ENCODE assay signal across 29 mouse cellular contexts in the genomic region with DNA sequence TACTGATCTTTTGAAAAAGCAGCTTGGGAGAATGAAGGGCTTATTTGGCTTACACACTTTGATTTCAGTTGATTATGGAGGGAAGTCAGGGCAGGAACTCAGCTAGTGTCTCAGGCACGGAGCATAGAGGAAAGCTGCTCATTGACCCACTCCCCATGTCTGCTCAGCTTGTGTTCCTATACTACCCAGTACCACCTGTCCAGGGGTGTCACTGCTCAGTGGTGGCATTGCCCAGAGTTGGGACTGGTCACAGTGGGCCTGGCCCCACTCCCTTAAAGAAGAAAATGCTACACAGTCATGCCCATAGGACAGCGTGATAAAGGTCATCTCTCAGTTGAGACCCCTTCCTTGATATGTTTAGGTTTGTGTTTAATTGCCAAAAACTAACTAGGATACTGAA. TPM values are rescaled to one million over a fixed set of nuclear protein-coding genes. Genes with fewer than 3 reads are reported as not detected.
DNase-seq lines count a peak whose midpoint lies in the region; ATAC-seq and TF ChIP-seq lines count a peak whose summit lies in the region.
"Had no signal": no experiment of that assay in that cellular context is flagged by ENCODE, and none has a peak within 500 bp of the region (broad histone marks: within the 10 kb centered on the region; RNA-seq: fewer than 3 reads in every experiment).

No protein-coding gene starts in this region.

- TF ChIP-seq EP300 in MEL (IDR thresholded peaks at IDR 0.05; ENCODE audit: low read depth in 1 of 2, low read length in 2 of 2), result no peak

- H3K4me3 ChIP-seq in heart, embryonic 11.5 days (ENCODE audit: low read depth, low read length), result no peak overlapping the region
- no peak overlapping the region for H3K4me3 ChIP-seq in heart, embryonic 10.5 days
- H3K4me3 ChIP-seq in MEL (ENCODE audit: control insufficient read depth in 1 of 2, insufficient read depth in 1 of 2, low read depth in 2 of 2, low read length in 2 of 2), result peak overlapping the region; percentile 8 to 19
- H3K4me3 ChIP-seq in liver, embryonic 16.5 days (ENCODE audit: low read depth, low read length), result no peak overlapping the region
- H3K4me3 ChIP-seq: embryonic facial prominence, embryonic 15.5 days; forebrain, embryonic 13.5 days; heart, embryonic 15.5 days; hindbrain, embryonic 12.5 days; intestine, embryonic 15.5 days; limb, embryonic 12.5 days had no signal

- ATAC-seq in heart, embryonic 11.5 days (replicated peaks; ENCODE audit: insufficient number of reproducible peaks, low FRiP score, low TSS enrichment), result no peak
- ATAC-seq in erythroblast, adult 5-6 weeks (replicated peaks; ENCODE audit: low FRiP score, poor library complexity, severe bottlenecking), result 0 out of 2 replicates have a peak, but pooled peaks have one; percentile 24
- ATAC-seq in liver, embryonic 16.5 days (ENCODE audit: low read depth), result 0 out of 2 replicates have a peak, but pooled peaks have one; percentile 7
- ATAC-seq: forebrain, embryonic 13.5 days; hindbrain, postnatal 0 days; intestine, embryonic 15.5 days; lung, postnatal 0 days; midbrain, embryonic 16.5 days had no signal

- TF ChIP-seq CTCF in MEL (IDR thresholded peaks at IDR 0.05 in 2 of 3, conservative IDR thresholded peaks at IDR 0.05 in 1 of 3; ENCODE audit: control insufficient read depth in 1 of 3, insufficient read depth in 1 of 3, low read depth in 2 of 3, low read length in 3 of 3, poor library complexity in 1 of 3, severe bottlenecking in 1 of 3), result no peak

- peaks cover 15% of the 10 kb centered on the region for H3K4me1 ChIP-seq in heart, embryonic 11.5 days (ENCODE audit: control insufficient read depth, insufficient read depth, low read length)
- H3K4me1 ChIP-seq in heart, embryonic 10.5 days, result peaks cover 28% of the 10 kb centered on the region
- H3K4me1 ChIP-seq in MEL (ENCODE audit: control insufficient read depth in 1 of 2, insufficient read depth in 2 of 2, low read length in 2 of 2), result peaks cover 26 to 41% of the 10 kb centered on the region in 2 experiments
- peaks cover 34% of the 10 kb centered on the region for H3K4me1 ChIP-seq in liver, embryonic 16.5 days (ENCODE audit: control insufficient read depth, low read depth, low read length)
- H3K4me1 ChIP-seq: embryonic facial prominence, embryonic 15.5 days; hindbrain, embryonic 12.5 days; intestine, embryonic 15.5 days had no signal

- TF ChIP-seq RAD21 in MEL (IDR thresholded peaks at IDR 0.05; ENCODE audit: low read depth, low read length), result no peak

- H3K27me3 ChIP-seq in heart, embryonic 11.5 days (ENCODE audit: control insufficient read depth, insufficient read depth, low read length), result no peaks in the 10 kb centered on the region
- no peaks in the 10 kb centered on the region for H3K27me3 ChIP-seq in heart, embryonic 10.5 days (ENCODE audit: insufficient read depth, poor library complexity, severe bottlenecking)
- H3K27me3 ChIP-seq in MEL (ENCODE audit: control insufficient read depth in 1 of 2, insufficient read depth in 2 of 2, low read length in 2 of 2), result no peaks in the 10 kb centered on the region
- H3K27me3 ChIP-seq in liver, embryonic 16.5 days (ENCODE audit: control insufficient read depth, insufficient read depth, low read depth, low read length), result no peaks in the 10 kb centered on the region
- H3K27me3 ChIP-seq: embryonic facial prominence, embryonic 15.5 days; forebrain, embryonic 13.5 days; heart, embryonic 15.5 days; hindbrain, embryonic 12.5 days; intestine, embryonic 15.5 days; limb, embryonic 12.5 days had no signal

- H3K9ac ChIP-seq in heart, embryonic 11.5 days (ENCODE audit: low read depth, low read length), result no peak overlapping the region
- H3K9ac ChIP-seq in MEL (ENCODE audit: control insufficient read depth, low read depth, low read length, poor library complexity, severe bottlenecking), result peak overlapping the region; percentile 49
- H3K9ac ChIP-seq in liver, embryonic 16.5 days (ENCODE audit: low read depth, low read length), result no peak overlapping the region
- H3K9ac ChIP-seq: embryonic facial prominence, embryonic 15.5 days; forebrain, embryonic 13.5 days; heart, embryonic 15.5 days; hindbrain, embryonic 12.5 days; intestine, embryonic 15.5 days; limb, embryonic 12.5 days had no signal

- 66% methylated on average over 2 of the region's 2 CpGs for WGBS in heart, embryonic 11.5 days (ENCODE audit: insufficient replicate concordance)
- 81% methylated on average over 2 of the region's 2 CpGs for WGBS in heart, embryonic 10.5 days
- WGBS in liver, embryonic 16.5 days (ENCODE audit: insufficient replicate concordance), result 53% methylated on average over 2 of the region's 2 CpGs

- H3K4me2 ChIP-seq in heart, embryonic 11.5 days, result peak overlapping the region; percentile 22; the same call in 1 of the 2 replicates
- H3K4me2 ChIP-seq in liver, embryonic 16.5 days (ENCODE audit: low read depth, low read length), result peak overlapping the region; percentile 46
- H3K4me2 ChIP-seq: embryonic facial prominence, embryonic 15.5 days; forebrain, embryonic 13.5 days; heart, embryonic 15.5 days; hindbrain, embryonic 12.5 days; intestine, embryonic 15.5 days; limb, embryonic 12.5 days; midbrain, embryonic 11.5 days had no signal

- peaks cover 2% of the 10 kb centered on the region; the same call in 1 of the 2 replicates for H3K36me3 ChIP-seq in heart, embryonic 11.5 days (ENCODE audit: control insufficient read depth, insufficient read depth, low read length)
- H3K36me3 ChIP-seq in heart, embryonic 10.5 days, result peaks cover 5% of the 10 kb centered on the region; the same call in 1 of the 2 replicates
- H3K36me3 ChIP-seq in MEL (ENCODE audit: control insufficient read depth in 1 of 2, insufficient read depth in 2 of 2, low read length in 2 of 2), result peaks cover 5 to 46% of the 10 kb centered on the region in 2 experiments
- no peaks in the 10 kb centered on the region for H3K36me3 ChIP-seq in liver, embryonic 16.5 days (ENCODE audit: control insufficient read depth, insufficient read depth)
- H3K36me3 ChIP-seq: embryonic facial prominence, embryonic 15.5 days; hindbrain, embryonic 12.5 days; intestine, embryonic 15.5 days had no signal

- H3K9me3 ChIP-seq in heart, embryonic 11.5 days (replicated peaks; ENCODE audit: control insufficient read depth, low read length), result no peaks in the 10 kb centered on the region
- H3K9me3 ChIP-seq in heart, embryonic 10.5 days, result no peaks in the 10 kb centered on the region
- no peaks in the 10 kb centered on the region for H3K9me3 ChIP-seq in MEL (replicated peaks; ENCODE audit: insufficient read depth, low read length)
- no peaks in the 10 kb centered on the region for H3K9me3 ChIP-seq in liver, embryonic 16.5 days (replicated peaks; ENCODE audit: control insufficient read depth, low read length)
- H3K9me3 ChIP-seq: embryonic facial prominence, embryonic 15.5 days; forebrain, embryonic 13.5 days; heart, embryonic 15.5 days; hindbrain, embryonic 12.5 days; intestine, embryonic 15.5 days; limb, embryonic 12.5 days had no signal

- DNase-seq in heart, embryonic 10.5 days (ENCODE audit: low spot score), result no peak
- DNase-seq in MEL (ENCODE audit: low read depth, low spot score), result peak; percentile 21
- DNase-seq in urinary bladder, postnatal 10 days (ENCODE audit: low spot score), result no peak
- no peak for DNase-seq in left cerebral cortex, adult 9 months (ENCODE audit: low spot score in 2 of 2)
- DNase-seq: adrenal gland, adult 8-10 months; B cell, adult 2 months; cerebellum, adult 8-10 months; cerebellum, postnatal 36 days; gastrocnemius, postnatal 25 days; kidney, adult 2 months; kidney, postnatal 4 days; lung, adult 18-20 months; right cerebral cortex, postnatal 4 days; thymus, adult 2 months; thymus, postnatal 36 days had no signal

- TF ChIP-seq POLR2A in MEL (IDR thresholded peaks at IDR 0.05; ENCODE audit: control insufficient read depth in 1 of 2, insufficient read depth in 1 of 2, low read depth in 1 of 2, low read length in 2 of 2, poor library complexity in 1 of 2), result no peak

- H3K27ac ChIP-seq in heart, embryonic 11.5 days (ENCODE audit: low read depth, low read length), result 0 out of 2 replicates have a peak overlapping the region, but pooled peaks have one; percentile 3
- H3K27ac ChIP-seq in heart, embryonic 10.5 days, result no peak overlapping the region
- H3K27ac ChIP-seq in MEL (ENCODE audit: control insufficient read depth, low read depth, low read length), result peak overlapping the region; percentile 90
- H3K27ac ChIP-seq in liver, embryonic 16.5 days (ENCODE audit: low read length), result peak overlapping the region; percentile 15; the same call in 1 of the 2 replicates
- H3K27ac ChIP-seq: embryonic facial prominence, embryonic 15.5 days; forebrain, embryonic 13.5 days; heart, embryonic 15.5 days; hindbrain, embryonic 12.5 days; hindbrain, postnatal 0 days; intestine, embryonic 15.5 days; limb, embryonic 12.5 days; macrophage had no signal

- H3K79me2 ChIP-seq in MEL (ENCODE audit: control insufficient read depth, insufficient read depth, low read length, poor library complexity), result peaks cover 10% of the 10 kb centered on the region

TF ChIP-seq in MEL, 35 proteins besides CTCF, POLR2A, EP300 and RAD21:
- TF ChIP-seq SMC3 (IDR thresholded peaks at IDR 0.05; ENCODE audit: low read depth, low read length), result no peak
- TF ChIP-seq GATA1 (IDR thresholded peaks at IDR 0.05; ENCODE audit: low read depth, low read length), result no peak
- TF ChIP-seq HCFC1 (IDR thresholded peaks at IDR 0.05; ENCODE audit: low read depth, low read length), result 0 out of 2 replicates have a peak, but pooled peaks have one; percentile 9
- no peak for TF ChIP-seq CHD1 (IDR thresholded peaks at IDR 0.05; ENCODE audit: low read depth, low read length)
- TF ChIP-seq UBTF (IDR thresholded peaks at IDR 0.05; ENCODE audit: borderline replicate concordance, insufficient read depth, low read depth, low read length), result no peak
- TF ChIP-seq NELFE (IDR thresholded peaks at IDR 0.05; ENCODE audit: low read depth, low read length), result no peak

RNA-seq across cellular contexts. Expression of a gene that starts 34.9 kb away (rescaled TPM):
- polyA plus RNA-seq in heart, embryonic 11.5 days (2014; fragmentation: Nextera tagmentation; extraction: Ambion mirVana), result 23.0 and 24.3 TPM in 2 replicates
- polyA plus RNA-seq in heart, embryonic 10.5 days (2016; fragmentation: Nextera tagmentation; extraction: Ambion mirVana), result 19.4 and 24.3 TPM in 2 replicates
- 6.4 and 7.2 TPM in 2 replicates for total RNA-seq in MEL (2012; rRNA removed)
- polyA plus RNA-seq in MEL (2012; ENCODE audit: insufficient read depth in 1 of 2, insufficient read length in 2 of 2, low read depth in 1 of 2, low replicate concordance in 2 of 2, missing spikeins in 1 of 2), result 100 to 1,000 TPM in 1 of 2 experiments, 10 to 100 TPM in 1; 25.4 to 353 TPM
- total RNA-seq in erythroblast, adult 5-6 weeks (2015; ENCODE audit: low replicate concordance), result 4.4 and 24.0 TPM in 2 replicates
- 3.1 and 10.4 TPM in 2 replicates for total RNA-seq in erythroblast, adult 5-6 weeks (2017; ENCODE audit: low replicate concordance)
- polyA plus RNA-seq in liver, embryonic 16.5 days (2015; fragmentation: Nextera tagmentation; extraction: Ambion mirVana), result 3.4 TPM in 2 replicates

Comparison
In these comparisons a context has a peak if more than half of its experiments do, and no peak if none do; other contexts are left out.
1. H3K4me3 ChIP-seq: peak in MEL (2 of 2); none in heart, embryonic 11.5 days (single experiment), heart, embryonic 10.5 days (single experiment) and liver, embryonic 16.5 days (single experiment).